Mouse (Mus musculus): Measurements from ENCODE around the gene Sprtn.

DNA sequence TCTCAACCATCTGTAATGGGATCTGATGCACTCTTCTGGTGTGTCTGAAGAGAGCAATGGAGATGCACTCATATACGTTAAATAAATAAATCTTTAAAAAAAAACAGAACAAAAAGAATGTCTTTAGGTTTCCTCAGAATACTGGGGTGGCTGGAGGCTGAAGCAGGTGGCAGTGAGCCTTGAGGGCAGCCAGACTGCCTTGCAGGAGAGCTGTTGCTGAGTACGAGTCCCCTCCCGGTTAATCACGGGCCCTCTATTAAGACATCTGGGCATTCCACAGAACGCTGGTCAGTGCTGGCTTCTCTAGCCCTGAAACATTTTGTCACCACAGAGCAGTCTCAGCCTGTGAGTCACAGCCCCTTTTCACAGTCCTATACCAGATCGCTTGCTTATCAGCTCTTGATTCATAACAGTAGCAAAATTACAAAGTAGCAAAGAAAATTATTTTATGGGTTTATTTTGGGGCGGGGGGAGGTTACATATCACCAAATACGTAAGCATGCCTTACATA, 56.9 kb downstream of the Sprtn start:
- TF ChIP-seq CTCF (IDR thresholded peaks at IDR 0.05; ENCODE audit: control insufficient read depth, insufficient read depth, insufficient read length), result no peak
- peak; percentile 30 for TF ChIP-seq CEBPB (IDR thresholded peaks at IDR 0.05; ENCODE audit: low read depth)
- TF ChIP-seq MAX (IDR thresholded peaks at IDR 0.05), result peak; percentile 22
- no peak for TF ChIP-seq USF1 (IDR thresholded peaks at IDR 0.05; ENCODE audit: low read depth)
- TF ChIP-seq MYOG (IDR thresholded peaks at IDR 0.05; ENCODE audit: control insufficient read depth, extremely low read depth, insufficient read length), result no peak
